Mouse (Mus musculus) spleen, adult 2 months (tissue): ENCODE data around the gene Ica1. TPM values are rescaled to one million over a fixed set of nuclear protein-coding genes. Genes with fewer than 3 reads are reported as not detected.

Source experiments
- DNase-seq, 2 experiments: peaks; one replicate each; pipeline versions ENCODE4 v3.0.0 to v3.0.0-alpha.2; 2012 to 2021; ENCODE audit warnings: low spot score in 2 of 2, low read depth in 1 of 2
- H3K27ac ChIP-seq: fragments of 200-500 bp; 2 replicates; pipeline ENCODE4 v1.5.1; 2012; ENCODE audit warnings: low read length, inconsistent platforms; ENCODE audit not compliant: insufficient read depth
- H3K27me3 ChIP-seq: fragments of 200-500 bp; 2 replicates; pipeline ENCODE4 v1.6.1; 2012; ENCODE audit warnings: mild to moderate bottlenecking, moderate library complexity, low read length, inconsistent platforms; ENCODE audit not compliant: control insufficient read depth, insufficient read depth
- H3K36me3 ChIP-seq: fragments of 200-500 bp; 2 replicates; pipeline ENCODE4 v1.6.1; 2012; ENCODE audit warnings: mild to moderate bottlenecking, low read length, inconsistent platforms; ENCODE audit not compliant: control insufficient read depth, insufficient read depth
- H3K4me1 ChIP-seq: fragments of 200-500 bp; 2 replicates; pipeline ENCODE4 v1.6.1; 2011; ENCODE audit warnings: inconsistent platforms; ENCODE audit not compliant: control insufficient read depth, insufficient read depth, insufficient read length
- H3K4me3 ChIP-seq: fragments of 200-500 bp; 2 replicates; pipeline ENCODE4 v1.5.1; 2011; ENCODE audit warnings: mild to moderate bottlenecking, inconsistent platforms; ENCODE audit not compliant: insufficient read depth, insufficient read length; ENCODE audit errors: extremely low read depth
- CTCF ChIP-seq: fragments of 200-500 bp; IDR thresholded peaks from 2 replicates; pipeline ENCODE4 v1.5.1; 2011; ENCODE audit warnings: mild to moderate bottlenecking, inconsistent platforms; ENCODE audit not compliant: insufficient read depth, insufficient read length, insufficient replicate concordance; ENCODE audit errors: extremely low read depth
- POLR2A ChIP-seq: fragments of 200-500 bp; IDR thresholded peaks from 2 replicates; pipeline ENCODE4 v1.6.1; 2011; ENCODE audit warnings: low read depth, low read length, inconsistent platforms
- WGBS: fragments of 180-500 bp; shearing (Covaris S2); methylation state at CpG from one replicate; pipeline ENCODE4 v1.1.7; 2018; 5-methylcytosine and 5-hydroxymethylcytosine counted together
- polyA plus RNA-seq: library from polyadenylated mRNA; depleted of rRNA; stranded (reverse); fragments of >200 nt; gene quantifications from 2 replicates; pipeline ENCODE4 v1.2.3, GENCODE M21; 2012

The Ica1 gene
- polyA plus RNA-seq, 1 experiment, result 1.3 TPM

DNA sequence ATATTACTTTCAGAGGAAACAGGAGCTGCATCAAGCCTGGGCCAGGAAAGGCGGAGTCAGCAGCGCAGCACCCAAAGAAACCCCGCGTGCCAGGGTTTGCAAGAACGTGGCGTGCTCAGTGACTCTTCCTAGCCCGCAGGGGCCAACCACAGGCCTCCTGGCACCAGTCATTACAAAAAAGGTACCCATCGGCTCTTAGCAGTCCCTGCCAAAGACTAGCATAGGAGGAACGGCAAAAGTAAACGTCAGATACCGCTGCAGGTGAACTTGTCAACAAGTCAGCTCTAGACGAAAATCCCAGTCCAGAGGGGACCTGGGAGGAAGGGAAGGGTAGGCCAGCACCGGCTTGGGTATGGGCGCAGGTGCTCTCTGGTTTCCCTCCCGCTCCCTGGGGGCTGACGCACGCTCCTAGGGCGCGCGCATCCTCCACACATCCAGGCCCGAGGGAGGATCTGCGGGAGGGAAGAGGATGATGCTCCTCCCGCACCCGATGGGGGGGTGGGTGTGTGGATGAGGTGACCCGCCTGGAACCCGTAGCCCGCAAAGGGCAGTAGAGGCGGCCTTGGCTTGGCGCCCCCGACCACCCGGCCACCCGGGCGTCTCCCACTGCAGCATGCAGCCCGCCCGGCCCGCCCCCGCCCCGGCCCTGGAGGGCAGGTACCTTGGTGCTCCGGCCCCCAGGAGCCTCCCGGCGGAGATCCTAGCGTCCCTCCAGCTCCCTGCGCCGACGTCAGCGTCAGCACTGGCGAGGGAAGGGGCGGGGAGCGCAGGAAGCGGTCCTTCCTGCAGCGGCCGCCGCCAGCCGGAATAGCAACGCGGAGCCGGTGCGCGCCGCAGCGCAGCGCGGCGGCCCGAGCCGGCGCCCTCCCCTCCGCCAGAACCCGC, 635 bp downstream of the Ica1 start:
- peak overlapping the region; percentile 5; the same call in 1 of the 2 replicates for H3K27ac ChIP-seq
- TF ChIP-seq CTCF (no peak), POLR2A (no peak)

GRCm38 (mm10) chr6:8771539-8771938, 6.7 kb downstream of the Ica1 start:
- TF ChIP-seq CTCF, result no peak
- no peak for TF ChIP-seq POLR2A
- Histone ChIP-seq H3K4me3 (no peak overlapping the region), H3K27ac (no peak overlapping the region), H3K4me1 (no peaks in the 10 kb centered on the region), H3K27me3 (no peaks in the 10 kb centered on the region), H3K36me3 (no peaks in the 10 kb centered on the region)
- no peak for DNase-seq
- 18% methylated on average over 7 of the region's 7 CpGs for WGBS

More for the DNA sequence above, 635 bp downstream of the Ica1 start:
- Histone ChIP-seq H3K4me1 (peaks cover 5% of the 10 kb centered on the region; the same call in 1 of the 2 replicates), H3K4me3 (peak overlapping the region; percentile 49), H3K36me3 (no peaks in the 10 kb centered on the region), H3K27me3 (peaks cover 8% of the 10 kb centered on the region)
- 2% methylated on average over 66 of the region's 69 CpGs for WGBS
- DNase-seq, result no peak

DNA sequence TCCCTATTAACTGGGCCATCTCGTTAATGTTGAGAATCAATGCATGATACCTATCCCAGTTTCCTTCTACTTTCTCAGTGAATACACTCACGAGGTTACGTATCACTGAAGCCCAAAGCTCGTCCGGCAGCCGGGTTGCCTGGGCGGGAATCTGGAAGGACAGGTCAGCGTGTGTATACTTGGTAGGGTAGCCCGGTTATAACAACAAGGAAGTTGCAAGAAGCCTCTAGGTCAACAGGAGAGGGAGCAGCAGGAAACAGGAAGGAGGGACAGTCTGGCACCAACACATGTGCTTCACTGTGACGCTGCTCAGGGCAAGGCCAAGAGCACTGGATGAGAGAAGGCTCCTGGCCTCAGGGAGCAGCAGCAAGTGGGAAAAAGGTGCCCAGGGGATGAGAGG, 7.9 kb downstream of the Ica1 start:
- Histone ChIP-seq H3K27me3 (no peaks in the 10 kb centered on the region), H3K4me3 (no peak overlapping the region), H3K27ac (no peak overlapping the region), H3K36me3 (no peaks in the 10 kb centered on the region), H3K4me1 (no peaks in the 10 kb centered on the region)
- DNase-seq, result no peak
- TF ChIP-seq POLR2A (no peak), CTCF (no peak)
- 69% methylated on average over 10 of the region's 10 CpGs for WGBS

GRCm38 (mm10) chr6:8769803-8770202, 8.5 kb downstream of the Ica1 start:
- TF ChIP-seq CTCF, result no peak
- no peak for TF ChIP-seq POLR2A
- Histone ChIP-seq H3K27me3 (no peaks in the 10 kb centered on the region), H3K36me3 (no peaks in the 10 kb centered on the region), H3K27ac (no peak overlapping the region), H3K4me1 (no peaks in the 10 kb centered on the region), H3K4me3 (no peak overlapping the region)
- no peak for DNase-seq
- WGBS, result 73% methylated on average over 6 of the region's 6 CpGs

GRCm38 (mm10) chr6:8766652-8767051, 11.6 kb downstream of the Ica1 start:
- no peaks in the 10 kb centered on the region for H3K36me3 ChIP-seq
- H3K27me3 ChIP-seq, result no peaks in the 10 kb centered on the region
- no peaks in the 10 kb centered on the region for H3K4me1 ChIP-seq
- H3K27ac ChIP-seq, result no peak overlapping the region
- no peak overlapping the region for H3K4me3 ChIP-seq
- TF ChIP-seq POLR2A, result no peak
- no peak for TF ChIP-seq CTCF
- no peak for DNase-seq
- 89% methylated on average over 5 of the region's 5 CpGs for WGBS

DNA sequence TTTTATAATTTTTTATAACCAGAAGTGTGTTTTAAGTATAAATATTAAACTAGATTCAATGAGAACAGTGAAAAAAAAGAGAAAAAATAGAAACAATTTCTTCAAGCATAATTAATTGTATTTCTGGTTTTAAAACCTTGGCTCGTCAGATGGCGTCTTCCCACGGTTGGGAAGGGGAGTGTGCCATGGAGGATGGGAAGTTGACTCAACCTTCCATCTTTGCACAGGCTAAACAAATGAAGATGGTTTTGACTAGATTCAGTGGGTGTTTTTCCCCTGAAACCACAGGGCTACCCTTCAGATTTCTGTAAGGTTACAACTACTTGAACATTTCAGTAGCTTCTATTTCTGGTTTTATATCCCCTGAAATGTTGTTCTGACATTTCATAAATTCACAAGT, 12.5 kb downstream of the Ica1 start:
- no peaks in the 10 kb centered on the region for H3K36me3 ChIP-seq
- TF ChIP-seq CTCF (no peak), POLR2A (no peak)
- DNase-seq, result no peak
- no peak overlapping the region for H3K27ac ChIP-seq
- 97% methylated on average over 3 of the region's 3 CpGs for WGBS
- no peak overlapping the region for H3K4me3 ChIP-seq
- H3K4me1 ChIP-seq, result no peaks in the 10 kb centered on the region
- no peaks in the 10 kb centered on the region for H3K27me3 ChIP-seq

GRCm38 (mm10) chr6:8765064-8765463, 13.2 kb downstream of the Ica1 start:
- no peak for TF ChIP-seq POLR2A
- TF ChIP-seq CTCF, result no peak
- no peak for DNase-seq
- WGBS, result 80% methylated on average over 1 of the region's 1 CpGs
- Histone ChIP-seq H3K36me3 (no peaks in the 10 kb centered on the region), H3K27ac (no peak overlapping the region), H3K4me3 (no peak overlapping the region), H3K4me1 (no peaks in the 10 kb centered on the region), H3K27me3 (no peaks in the 10 kb centered on the region)
